Mouse (Mus musculus) Muller cell, postnatal 12 days (primary cell): Measurements from ENCODE around the gene Hist1h2ao.
"Not testable (repeated sequence)": the region's sequence is repeated elsewhere in the genome, so short reads cannot be mapped to it uniquely, and the experiment has no call there.

Experiments used
- DNase-seq: peaks from one replicate; pipeline ENCODE4 v3.0.0-alpha.2; 2015; ENCODE audit errors: inconsistent ontology term

Hist1h2ao gene

DNA sequence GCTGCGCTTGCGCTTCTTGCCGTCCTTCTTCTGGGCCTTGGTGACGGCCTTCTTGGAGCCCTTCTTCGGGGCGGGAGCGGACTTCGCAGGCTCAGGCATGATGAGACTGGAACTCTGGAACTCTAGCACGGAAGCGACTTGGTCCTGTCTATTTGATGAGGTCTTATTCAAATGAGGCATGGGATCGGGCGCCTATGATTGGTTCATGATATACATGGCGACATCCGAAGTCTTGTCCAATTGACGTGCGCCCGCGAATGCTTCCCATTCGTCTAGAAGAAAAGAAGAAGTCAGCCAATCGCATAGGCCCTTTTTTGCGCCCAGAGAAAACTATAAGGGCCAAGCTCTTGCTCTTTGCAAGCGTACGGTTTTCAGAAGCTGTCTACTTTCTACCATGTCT lies at the start of gene Hist1h2ao, which contains the start of gene Hist1h2bq:
TSS of gene Hist1h2ao (plus strand) at position 393 of the 400 bp plus-strand sequence.
TSS of gene Hist1h2bq (minus strand) at position 125 of the 400 bp plus-strand sequence.
- not testable (repeated sequence) for DNase-seq

- peak; percentile 78 for DNase-seq
Observed at GRCm38 (mm10) chr13:21778814-21779766, 31.2 kb upstream of the Hist1h2ao start.

GRCm38 (mm10) chr13:21779767-21780731 lies 30.2 kb upstream of the Hist1h2ao start, which contains the start of gene Hist1h1b:
Gene Hist1h1b, minus strand, starts transcription at chr13:21780625.
- DNase-seq, result peak; percentile 83

DNA sequence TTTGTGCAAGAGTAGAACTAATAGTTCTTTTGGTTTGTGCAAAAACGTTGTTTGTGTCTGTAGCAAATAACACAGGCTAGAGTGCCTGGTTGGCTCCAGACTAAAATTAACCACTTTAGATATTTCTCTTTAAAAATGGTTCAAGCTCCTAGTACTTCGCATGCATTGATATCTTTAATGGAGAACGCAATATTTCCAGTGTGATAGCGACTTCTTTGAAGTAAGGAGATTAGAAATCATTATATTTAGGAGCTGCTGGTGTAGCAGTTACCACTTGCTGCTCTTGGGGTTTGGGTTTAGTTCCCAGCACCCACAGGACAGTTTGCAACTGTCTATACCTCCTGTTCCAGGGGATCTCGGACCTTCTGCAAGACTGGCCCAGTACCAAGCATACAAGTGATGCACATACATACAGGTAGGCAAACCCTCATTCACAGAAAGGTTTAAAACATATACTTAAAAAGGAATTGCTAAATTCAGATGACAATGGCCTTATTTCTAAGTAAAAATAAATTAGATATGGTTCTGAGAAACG lies 29.2 kb upstream of the Hist1h2ao start:
- DNase-seq, result no peak

- no peak for DNase-seq
Observed at GRCm38 (mm10) chr13:21781639-21782038, 28.6 kb upstream of the Hist1h2ao start.

- DNase-seq, result peak; percentile 77
Observed at GRCm38 (mm10) chr13:21782361-21783254, 27.7 kb upstream of the Hist1h2ao start.

GRCm38 (mm10) chr13:21783255-21783617 lies 27.0 kb upstream of the Hist1h2ao start, which contains the start of gene Hist1h3i:
Gene Hist1h3i, minus strand, starts transcription at chr13:21783370.
- DNase-seq, result peak; percentile 91

DNA sequence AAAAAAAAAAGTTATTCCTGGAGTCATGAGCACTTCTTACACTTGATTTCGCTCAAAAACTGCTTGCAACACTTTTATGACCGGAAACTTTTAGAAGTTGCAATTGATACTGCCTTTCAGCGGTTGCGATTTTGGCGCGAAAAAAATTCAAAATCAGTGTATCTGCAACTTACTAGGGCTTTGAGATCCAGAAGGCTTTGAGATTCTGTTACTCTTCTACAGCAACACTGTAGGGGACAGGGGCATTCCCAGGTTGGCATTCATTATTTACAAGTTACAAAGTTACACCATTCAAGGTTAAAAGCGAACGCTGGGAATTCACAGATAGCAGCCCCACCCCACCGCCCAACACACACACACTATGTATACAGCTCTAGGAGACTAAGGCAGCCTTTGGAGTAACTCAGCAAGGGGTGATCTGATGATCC lies 26.5 kb upstream of the Hist1h2ao start:
- no peak for DNase-seq

- DNase-seq, result no peak
Observed at GRCm38 (mm10) chr13:21784311-21784710, 26.0 kb upstream of the Hist1h2ao start.

GRCm38 (mm10) chr13:21786189-21786898 lies 23.9 kb upstream of the Hist1h2ao start:
- DNase-seq, result peak; percentile 58

GRCm38 (mm10) chr13:21786899-21787629 lies 23.2 kb upstream of the Hist1h2ao start, which contains the start of the genes Hist1h2an and Hist1h2bp:
Gene Hist1h2an, minus strand, starts transcription at chr13:21787218.
Gene Hist1h2bp, plus strand, starts transcription at chr13:21787461.
- peak; percentile 96 for DNase-seq

- DNase-seq, result peak; percentile 65
Observed at GRCm38 (mm10) chr13:21787760-21788593, 22.3 kb upstream of the Hist1h2ao start.

GRCm38 (mm10) chr13:21789925-21790324 lies 20.3 kb upstream of the Hist1h2ao start:
- DNase-seq, result no peak

DNA sequence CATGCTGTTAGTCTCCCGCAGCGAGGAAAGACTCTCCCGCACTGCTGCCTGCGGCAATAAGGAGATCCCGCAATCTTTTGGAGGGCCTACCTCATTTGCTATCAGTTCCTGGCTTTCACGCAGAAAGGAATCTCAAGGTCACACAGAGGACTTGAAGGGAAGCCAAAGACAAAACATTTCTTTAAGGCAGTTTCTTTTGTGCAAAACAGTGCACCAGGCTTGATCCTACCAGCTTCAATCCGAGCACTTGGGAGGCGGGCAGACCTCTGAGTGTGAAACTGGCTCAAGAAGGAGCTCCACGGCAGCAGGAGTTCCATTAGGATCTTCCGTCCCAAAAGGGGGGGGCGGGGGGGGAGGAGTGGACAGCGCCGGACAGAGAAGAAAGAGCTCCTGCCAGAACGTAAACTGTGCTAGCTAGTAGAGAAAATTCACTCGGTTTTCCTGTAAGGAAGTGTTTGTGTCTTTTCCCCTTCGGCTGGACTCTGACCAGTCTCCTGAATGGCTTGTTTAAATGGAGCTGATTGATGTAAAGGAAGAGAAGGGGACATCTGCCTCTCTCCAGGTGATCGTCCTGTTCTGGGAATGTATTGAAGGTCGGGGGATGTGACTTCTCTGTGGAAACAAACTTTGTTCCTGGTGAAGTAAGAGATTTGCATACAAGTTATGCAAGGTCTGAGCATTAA lies 19.5 kb upstream of the Hist1h2ao start:
- DNase-seq, result peak; percentile 30

GRCm38 (mm10) chr13:21795584-21795983 lies 14.7 kb upstream of the Hist1h2ao start:
- no peak for DNase-seq

- DNase-seq, result not testable (repeated sequence)
Observed at GRCm38 (mm10) chr13:21797163-21797562, 13.1 kb upstream of the Hist1h2ao start.

DNA sequence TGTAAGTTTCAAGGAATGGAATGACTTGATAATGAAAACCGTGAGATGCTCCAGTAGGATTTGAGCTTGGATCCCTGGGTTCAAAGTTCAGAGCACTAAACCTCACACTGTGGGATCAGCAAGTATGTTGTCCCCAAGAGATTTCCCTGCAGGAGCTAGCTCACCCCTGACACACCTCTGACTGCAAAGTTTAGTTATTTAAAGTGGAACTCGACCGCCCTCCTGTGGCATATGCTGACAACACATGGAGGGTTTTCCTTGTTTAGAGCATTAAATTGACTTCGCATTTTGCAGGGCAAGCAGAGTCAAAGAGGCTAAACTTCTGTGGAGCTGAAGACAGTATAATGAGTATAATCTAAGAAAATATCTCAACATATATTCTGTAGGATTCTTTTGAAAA lies 7.2 kb upstream of the Hist1h2ao start:
- DNase-seq, result not testable (repeated sequence)
